Mouse (Mus musculus): ENCODE measurements around the gene Csnk2a1.
A peak's percentile ranks its signal among the peaks of the same experiment; 100 is the strongest.

Csnk2a1 gene

DNA sequence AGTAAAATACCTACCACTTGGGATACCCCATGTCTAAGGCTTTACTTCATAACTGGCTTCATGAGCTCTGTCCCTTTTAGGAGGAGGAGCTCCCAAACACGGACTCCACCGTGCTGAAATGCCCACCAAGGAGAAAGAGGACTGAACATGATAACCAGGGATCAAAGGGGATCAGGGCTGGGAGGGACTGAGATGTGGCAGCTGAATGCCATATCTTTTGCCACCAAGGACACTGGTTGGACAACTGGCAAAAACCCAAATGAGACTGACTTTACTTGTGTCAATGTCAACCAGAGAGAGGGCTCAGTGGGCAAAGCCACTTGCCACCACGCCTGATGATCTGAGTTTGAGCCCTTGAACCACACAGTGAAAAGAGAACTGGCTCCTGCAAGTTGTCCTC lies 98.2 kb downstream of the Csnk2a1 start:
- DNase-seq (ENCODE audit: low spot score), result no peak

DNA sequence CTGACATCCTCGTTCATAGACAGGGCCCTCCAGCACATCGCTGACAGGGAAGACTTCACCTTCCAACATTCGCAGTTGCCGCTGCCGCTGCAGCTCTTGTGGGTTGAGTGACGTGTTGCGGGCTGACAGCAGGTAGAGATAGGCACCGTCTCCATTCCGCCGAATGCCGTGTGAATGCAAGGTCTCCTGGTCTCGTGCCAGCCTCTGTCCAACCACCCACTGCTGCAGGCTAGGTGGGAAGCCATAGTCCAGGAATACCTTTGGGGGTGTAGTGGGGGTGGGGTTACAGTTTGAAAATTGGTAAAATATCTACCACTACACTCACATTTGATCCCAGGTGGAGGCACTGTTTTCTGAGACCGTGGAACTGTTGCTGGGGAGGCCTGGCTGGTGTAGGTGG lies 99.5 kb downstream of the Csnk2a1 start:
- no peak for DNase-seq (ENCODE audit: low spot score)

DNA sequence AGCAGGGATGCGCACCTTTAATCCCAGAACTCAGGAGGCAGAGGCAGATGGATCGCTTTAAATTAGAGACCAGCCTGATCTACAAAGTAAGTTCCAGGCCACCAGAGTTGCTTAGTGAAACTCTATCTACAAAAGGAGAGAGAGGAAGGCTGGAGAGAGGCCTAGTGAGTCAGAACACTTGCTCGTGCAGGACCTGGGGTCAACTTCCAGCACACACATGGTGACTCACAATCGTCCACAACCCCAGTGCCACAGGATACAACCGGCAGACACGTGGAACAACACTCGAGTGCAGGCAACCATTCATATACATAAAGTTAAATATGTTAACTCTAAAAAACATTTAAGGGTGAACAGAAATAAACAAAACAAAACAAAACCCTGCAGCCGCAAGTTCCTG lies 100.0 kb downstream of the Csnk2a1 start:
- no peak for DNase-seq (ENCODE audit: low spot score)

DNA sequence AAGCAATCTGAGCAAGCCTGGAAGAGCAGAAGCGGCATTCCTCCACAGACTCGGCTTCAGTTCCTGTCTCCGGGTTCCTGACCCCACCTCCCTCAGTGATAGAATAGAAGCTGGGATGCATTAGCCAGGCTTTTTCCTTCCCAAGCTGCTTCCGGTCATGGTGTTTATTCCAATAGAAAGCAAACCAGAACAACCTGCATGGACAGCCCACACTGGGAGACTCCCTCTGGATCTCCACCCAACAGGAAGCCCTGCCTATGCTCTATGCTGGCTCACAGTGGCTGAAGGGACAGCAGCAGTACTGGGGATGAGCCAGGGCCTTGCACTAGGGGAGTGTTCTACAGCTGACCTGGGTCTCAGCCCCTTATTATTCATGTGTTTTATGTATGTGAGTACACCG lies 101.3 kb downstream of the Csnk2a1 start:
- DNase-seq (ENCODE audit: low spot score), result peak; percentile 50

DNA sequence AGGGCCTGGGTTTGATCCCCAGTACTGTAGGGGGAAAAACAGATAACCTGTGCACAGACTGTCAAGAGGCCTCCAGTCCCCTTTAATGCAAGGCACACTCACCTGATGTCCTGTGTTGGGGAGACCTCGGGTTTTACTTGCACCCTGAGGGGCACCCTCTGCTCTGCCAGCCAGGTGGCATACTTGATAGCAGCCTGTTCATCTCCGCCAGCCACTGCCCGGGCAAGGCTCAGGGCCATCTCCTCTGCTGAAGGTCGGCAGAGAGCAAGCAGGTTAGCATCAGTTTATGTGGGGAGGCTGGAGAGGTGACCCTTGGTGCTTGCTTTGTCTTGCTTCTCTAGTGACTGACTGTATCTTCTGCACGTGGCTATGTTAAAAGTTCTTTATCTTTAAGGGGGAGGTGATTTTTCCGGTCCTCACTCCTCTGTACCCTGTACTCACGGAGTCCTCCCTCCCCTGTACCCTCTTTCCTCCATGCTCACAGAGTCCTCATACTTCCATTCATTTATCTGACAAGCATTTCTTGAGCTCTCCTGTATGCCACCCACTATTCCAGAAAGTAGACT lies 104.3 kb downstream of the Csnk2a1 start:
- DNase-seq (ENCODE audit: low spot score), result no peak
